Mouse (Mus musculus): ENCODE data around the gene Gpr182.
A peak's percentile ranks its signal among the peaks of the same experiment; 100 is the strongest.

Gene Gpr182

GRCm38 (mm10) chr10:127751548-127751947 lies at the start of gene Gpr182:
Gene Gpr182, minus strand, starts transcription at chr10:127751732.
- peak; percentile 49 for DNase-seq

- DNase-seq, result peak; percentile 73
Observed at GRCm38 (mm10) chr10:127800891-127801290, 49.4 kb upstream of the Gpr182 start, which contains the start of gene Rdh16. Gene Rdh16, plus strand, starts transcription at chr10:127801152.

- peak; percentile 85 for DNase-seq
Observed at GRCm38 (mm10) chr10:127799295-127799694, 47.8 kb upstream of the Gpr182 start.

- DNase-seq, result peak; percentile 2
Observed at GRCm38 (mm10) chr10:127785411-127785810, 33.9 kb upstream of the Gpr182 start.

GRCm38 (mm10) chr10:127782321-127782720 lies 30.8 kb upstream of the Gpr182 start:
- DNase-seq, result peak; percentile 1

GRCm38 (mm10) chr10:127776011-127776410 lies 24.5 kb upstream of the Gpr182 start, which contains the start of gene Rdh9:
Gene Rdh9, plus strand, starts transcription at chr10:127776386.
- peak; percentile 3 for DNase-seq

GRCm38 (mm10) chr10:127766564-127766963 lies 15.0 kb upstream of the Gpr182 start:
- peak; percentile 1 for DNase-seq

- DNase-seq, result peak; percentile 87
Observed at GRCm38 (mm10) chr10:127763914-127764680, 12.6 kb upstream of the Gpr182 start.

- DNase-seq, result peak; percentile 2
Observed at GRCm38 (mm10) chr10:127762926-127763325, 11.4 kb upstream of the Gpr182 start.

- peak; percentile 0 for DNase-seq
Observed at GRCm38 (mm10) chr10:127759181-127760110, 7.9 kb upstream of the Gpr182 start, which contains the start of the genes Rdh1 and Rdh16f1. Gene Rdh1, plus strand, starts transcription at chr10:127759721. Gene Rdh16f1, plus strand, starts transcription at chr10:127759787.

- peak; percentile 8 for DNase-seq
Observed at GRCm38 (mm10) chr10:127755770-127756468, 4.4 kb upstream of the Gpr182 start.

GRCm38 (mm10) chr10:127755246-127755645 lies 3.7 kb upstream of the Gpr182 start:
- peak; percentile 7 for DNase-seq

- DNase-seq, result peak; percentile 29
Observed at GRCm38 (mm10) chr10:127754566-127755166, 3.1 kb upstream of the Gpr182 start.

GRCm38 (mm10) chr10:127750136-127750777 lies 1.3 kb downstream of the Gpr182 start:
- DNase-seq, result no peak

GRCm38 (mm10) chr10:127748847-127749612 lies 2.5 kb downstream of the Gpr182 start:
- DNase-seq, result peak; percentile 83

GRCm38 (mm10) chr10:127747254-127747653 lies 4.3 kb downstream of the Gpr182 start:
- peak; percentile 65 for DNase-seq

GRCm38 (mm10) chr10:127745886-127746285 lies 5.6 kb downstream of the Gpr182 start:
- DNase-seq, result no peak

GRCm38 (mm10) chr10:127744661-127745060 lies 6.9 kb downstream of the Gpr182 start:
- DNase-seq, result peak; percentile 58

- DNase-seq, result peak; percentile 40
Observed at GRCm38 (mm10) chr10:127739661-127740161, 11.8 kb downstream of the Gpr182 start.

GRCm38 (mm10) chr10:127739083-127739660 lies 12.4 kb downstream of the Gpr182 start, which contains the start of gene Zbtb39:
Gene Zbtb39, plus strand, starts transcription at chr10:127739538.
- DNase-seq, result peak; percentile 71
